Mouse (Mus musculus) bone marrow macrophage, adult 2 months (primary cell): ENCODE results near the gene Gm525.
"Not testable (repeated sequence)": the region's sequence is repeated elsewhere in the genome, so short reads cannot be mapped to it uniquely, and the experiment has no call there.

Experiments
- CTCF ChIP-seq: IDR thresholded peaks from 2 replicates; pipeline ENCODE4 v1.5.1; 2012; ENCODE audit warnings: low read depth, mild to moderate bottlenecking, low read length, moderate library complexity
- POLR2A ChIP-seq: IDR thresholded peaks from 2 replicates; pipeline ENCODE4 v1.6.1; 2012; ENCODE audit warnings: mild to moderate bottlenecking, low read depth, low read length, borderline replicate concordance

DNA sequence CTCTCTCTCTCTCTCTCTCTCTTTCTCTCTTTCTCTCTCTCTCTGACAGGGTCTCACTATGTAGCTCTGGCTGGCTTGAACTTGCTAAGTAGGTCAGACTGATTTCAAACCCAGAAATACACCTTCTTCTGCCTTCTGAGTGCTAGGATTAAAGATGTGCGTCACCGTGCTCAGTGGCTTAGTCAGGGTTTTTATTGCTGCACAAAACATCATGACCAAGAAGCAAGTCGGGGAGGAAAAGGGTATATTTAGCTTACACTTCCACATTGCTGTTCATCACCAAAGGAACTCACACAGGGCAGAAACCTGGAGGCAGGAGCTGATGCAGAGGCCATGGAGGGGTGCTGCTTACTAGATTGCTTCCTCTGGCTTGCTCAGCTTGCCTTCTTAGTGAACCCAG, 9.1 kb downstream of the Gm525 start:
- not testable (repeated sequence) for TF ChIP-seq CTCF, POLR2A
